Mouse (Mus musculus): ENCODE results near the gene Sardh.

DNA sequence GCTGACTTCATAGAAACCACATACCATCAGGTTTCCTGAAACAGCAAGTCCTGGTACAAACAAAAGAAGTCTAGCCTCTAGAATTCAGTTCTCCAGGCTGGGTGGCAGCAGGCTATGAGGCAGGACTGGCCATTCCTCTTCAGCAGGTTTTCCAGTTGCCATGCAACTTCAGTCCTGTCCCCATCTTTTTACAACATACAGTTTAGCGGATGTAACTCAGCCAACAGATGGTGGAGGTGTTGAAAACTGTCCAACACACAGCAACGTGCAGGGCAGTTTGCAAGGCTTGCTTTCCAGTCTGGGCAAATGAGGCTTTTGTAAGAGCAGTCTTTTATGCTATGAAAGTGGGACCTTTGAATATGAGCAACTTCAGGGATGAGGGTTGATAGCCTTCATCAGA, 103.2 kb downstream of the Sardh start:
- TF ChIP-seq CTCF (IDR thresholded peaks at IDR 0.05) (no peak), EP300 (IDR thresholded peaks at IDR 0.05; ENCODE audit: insufficient read depth, low read depth, low read length) (no peak), POLR2A (IDR thresholded peaks at IDR 0.05; ENCODE audit: insufficient read depth, low read depth, low read length) (no peak)
